Mouse (Mus musculus): Measurements from ENCODE around the gene Atp6v0b. TPM values are rescaled to one million over a fixed set of nuclear protein-coding genes. Genes with fewer than 3 reads are reported as not detected.

Atp6v0b gene
- polyA plus RNA-seq, 1 experiment from 2014 or later, result 531 TPM

DNA sequence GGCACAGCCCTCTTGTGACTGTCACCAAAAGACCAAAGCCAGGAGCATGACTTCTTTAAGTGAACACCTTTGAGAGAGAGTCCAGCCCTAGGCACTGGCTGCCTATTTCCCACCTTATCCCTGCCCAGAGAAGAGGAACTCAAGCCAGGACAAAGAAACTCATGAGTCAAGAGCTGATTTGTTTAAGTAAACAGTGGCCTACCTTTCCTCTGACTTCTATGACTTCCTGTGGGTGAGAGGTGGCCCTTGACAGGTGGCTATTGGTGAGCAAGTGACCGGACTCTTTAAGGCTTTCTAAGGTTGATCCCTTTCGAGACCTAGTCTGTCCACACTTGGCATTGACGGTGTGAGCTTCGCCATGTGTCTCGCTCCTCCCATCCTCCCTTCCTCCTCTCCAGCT lies 46.3 kb downstream of the Atp6v0b start:
- Histone ChIP-seq H3K9me3 (ENCODE audit: control insufficient read depth, low read length) (no peaks in the 10 kb centered on the region), H3K36me3 (ENCODE audit: control insufficient read depth, insufficient read depth) (no peaks in the 10 kb centered on the region), H3K27me3 (replicated peaks; ENCODE audit: control insufficient read depth, insufficient read depth, low read length) (no peaks in the 10 kb centered on the region), H3K4me1 (replicated peaks; ENCODE audit: control insufficient read depth, insufficient read depth, low read length) (no peaks in the 10 kb centered on the region), H3K4me3 (replicated peaks; ENCODE audit: low read length) (no peak overlapping the region), H3K27ac (ENCODE audit: low read length) (no peak overlapping the region), H3K4me2 (ENCODE audit: low read length) (no peak overlapping the region), H3K9ac (replicated peaks; ENCODE audit: low read depth, low read length) (no peak overlapping the region)
- 89% methylated on average over 5 of the region's 5 CpGs for WGBS
- no peak for ATAC-seq

DNA sequence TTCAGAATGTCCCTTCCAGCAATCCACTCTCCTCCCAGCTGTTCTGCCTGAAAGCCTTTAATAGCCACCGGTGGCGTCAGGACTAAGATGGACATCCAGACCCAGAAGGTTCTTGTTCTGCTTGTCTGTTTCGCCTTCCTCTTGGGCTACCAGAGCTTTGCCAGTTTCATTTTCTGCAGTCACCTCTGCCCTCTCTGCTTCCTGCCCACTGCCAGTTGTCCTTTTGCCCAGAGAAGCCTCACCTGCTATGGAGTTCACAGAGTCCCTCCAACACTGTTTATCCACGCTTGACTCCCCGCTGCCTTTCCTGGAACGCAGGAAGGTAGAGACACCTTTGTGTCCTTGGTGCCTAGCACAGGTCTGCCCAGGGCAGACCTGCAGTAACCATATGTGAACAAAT lies 47.8 kb downstream of the Atp6v0b start:
- H3K4me3 ChIP-seq (replicated peaks; ENCODE audit: low read length), result no peak overlapping the region
- no peaks in the 10 kb centered on the region for H3K9me3 ChIP-seq (ENCODE audit: control insufficient read depth, low read length)
- whole genome bisulfite sequencing, result 79% methylated on average over 6 of the region's 6 CpGs
- H3K27me3 ChIP-seq (replicated peaks; ENCODE audit: control insufficient read depth, insufficient read depth, low read length), result no peaks in the 10 kb centered on the region
- peaks cover 10% of the 10 kb centered on the region for H3K4me1 ChIP-seq (replicated peaks; ENCODE audit: control insufficient read depth, insufficient read depth, low read length)
- H3K27ac ChIP-seq (ENCODE audit: low read length), result no peak overlapping the region
- no peak overlapping the region for H3K9ac ChIP-seq (replicated peaks; ENCODE audit: low read depth, low read length)
- ATAC-seq, result no peak
- H3K4me2 ChIP-seq (ENCODE audit: low read length), result no peak overlapping the region
- H3K36me3 ChIP-seq (ENCODE audit: control insufficient read depth, insufficient read depth), result no peaks in the 10 kb centered on the region

DNA sequence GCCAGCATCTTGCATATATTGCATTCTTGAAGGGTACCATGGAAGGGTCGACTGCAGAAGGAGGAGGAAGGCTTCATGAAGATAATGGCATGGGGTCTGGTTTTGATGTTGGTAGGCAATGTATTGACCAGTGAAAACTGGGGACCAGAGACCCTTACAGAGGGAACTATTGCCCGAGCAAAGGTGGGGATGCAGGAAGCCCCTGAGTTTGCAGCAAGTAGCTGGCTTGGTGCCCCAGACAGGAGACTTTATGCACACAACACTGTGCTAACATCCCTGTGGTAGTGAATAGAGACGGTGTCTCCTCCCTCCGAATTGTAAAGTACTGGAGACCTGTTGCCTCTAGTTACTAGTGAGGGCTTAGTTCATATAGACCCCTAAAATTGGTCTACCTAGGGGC lies 49.9 kb downstream of the Atp6v0b start:
- H3K27ac ChIP-seq (ENCODE audit: low read length), result no peak overlapping the region
- 68% methylated on average over 4 of the region's 4 CpGs for WGBS
- H3K27me3 ChIP-seq (replicated peaks; ENCODE audit: control insufficient read depth, insufficient read depth, low read length), result no peaks in the 10 kb centered on the region
- H3K4me1 ChIP-seq (replicated peaks; ENCODE audit: control insufficient read depth, insufficient read depth, low read length), result peaks cover 11% of the 10 kb centered on the region
- no peaks in the 10 kb centered on the region for H3K36me3 ChIP-seq (ENCODE audit: control insufficient read depth, insufficient read depth)
- no peak overlapping the region for H3K9ac ChIP-seq (replicated peaks; ENCODE audit: low read depth, low read length)
- H3K9me3 ChIP-seq (ENCODE audit: control insufficient read depth, low read length), result no peaks in the 10 kb centered on the region
- ATAC-seq, result no peak
- no peak overlapping the region for H3K4me2 ChIP-seq (ENCODE audit: low read length)
- no peak overlapping the region for H3K4me3 ChIP-seq (replicated peaks; ENCODE audit: low read length)

DNA sequence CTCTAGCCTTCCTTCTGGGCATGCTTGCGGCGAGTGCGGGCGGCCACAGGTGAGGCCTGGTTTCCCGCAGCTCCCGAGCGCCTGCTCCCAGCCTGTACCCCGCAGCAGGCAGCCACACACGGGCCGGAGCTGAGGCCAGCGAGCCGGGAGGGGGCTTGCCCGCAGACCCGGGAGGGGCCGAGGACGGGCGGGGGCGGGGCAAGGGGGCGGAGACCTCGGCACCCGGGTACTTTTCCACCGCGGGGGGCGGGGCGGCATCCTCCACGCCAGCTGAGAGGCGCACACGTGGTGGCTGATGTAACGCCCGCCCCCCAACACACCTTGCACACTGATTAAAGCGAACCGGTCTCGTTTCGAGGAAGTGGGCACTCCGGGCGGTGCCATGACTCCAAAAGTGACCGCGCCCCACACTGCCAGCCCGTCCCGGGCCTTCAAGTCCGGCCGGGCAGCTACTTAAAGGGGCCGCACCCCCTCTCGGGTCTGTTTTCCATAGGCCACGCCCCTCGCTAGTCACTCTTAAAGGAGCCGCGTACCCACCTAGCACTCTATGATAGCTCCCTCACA lies 50.8 kb downstream of the Atp6v0b start:
- H3K27me3 ChIP-seq (replicated peaks; ENCODE audit: control insufficient read depth, insufficient read depth, low read length), result no peaks in the 10 kb centered on the region
- peak overlapping the region; percentile 77 for H3K27ac ChIP-seq (ENCODE audit: low read length)
- H3K4me3 ChIP-seq (replicated peaks; ENCODE audit: low read length), result peak overlapping the region; percentile 79
- H3K4me2 ChIP-seq (ENCODE audit: low read length), result peak overlapping the region; percentile 98
- peak overlapping the region; percentile 79 for H3K9ac ChIP-seq (replicated peaks; ENCODE audit: low read depth, low read length)
- peak; percentile 92 for ATAC-seq
- no peaks in the 10 kb centered on the region for H3K36me3 ChIP-seq (ENCODE audit: control insufficient read depth, insufficient read depth)
- H3K9me3 ChIP-seq (ENCODE audit: control insufficient read depth, low read length), result no peaks in the 10 kb centered on the region
- H3K4me1 ChIP-seq (replicated peaks; ENCODE audit: control insufficient read depth, insufficient read depth, low read length), result peaks cover 11% of the 10 kb centered on the region
- WGBS, result under 1% methylated on average over 45 of the region's 48 CpGs

DNA sequence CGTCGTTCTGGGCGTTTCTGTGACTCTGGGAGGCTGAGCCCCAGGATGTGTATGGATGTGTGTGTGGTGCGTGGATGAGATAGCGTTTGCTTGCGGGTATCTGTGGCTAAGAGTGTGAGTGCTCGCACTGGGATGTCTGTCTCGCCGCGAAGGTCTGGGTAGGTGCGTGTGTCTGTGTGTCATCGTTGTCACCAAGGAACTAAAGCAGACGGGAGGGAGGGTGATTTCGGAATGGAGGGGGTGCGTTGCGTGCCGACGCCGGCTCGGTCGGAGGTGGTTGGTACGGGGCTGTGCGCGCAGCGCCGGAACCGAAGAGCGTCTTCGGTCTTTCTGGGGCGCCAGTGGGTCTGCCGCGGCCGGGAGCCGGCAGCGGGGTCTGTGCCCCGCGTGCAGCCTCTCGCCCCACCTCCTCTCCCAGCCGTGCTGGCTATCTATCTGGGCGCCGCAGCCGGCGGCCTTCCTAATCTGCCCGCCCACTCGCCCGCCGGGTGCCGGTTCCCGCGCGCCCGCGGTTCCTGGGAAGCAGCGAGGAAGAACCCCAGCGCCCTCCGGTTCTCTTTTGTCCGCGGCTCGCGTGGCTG lies 51.5 kb downstream of the Atp6v0b start:
- Histone ChIP-seq H3K4me2 (ENCODE audit: low read length) (peak overlapping the region; percentile 98), H3K27ac (ENCODE audit: low read length) (peak overlapping the region; percentile 77), H3K9me3 (ENCODE audit: control insufficient read depth, low read length) (no peaks in the 10 kb centered on the region), H3K9ac (replicated peaks; ENCODE audit: low read depth, low read length) (peak overlapping the region; percentile 79), H3K4me3 (replicated peaks; ENCODE audit: low read length) (peak overlapping the region; percentile 79), H3K27me3 (replicated peaks; ENCODE audit: control insufficient read depth, insufficient read depth, low read length) (no peaks in the 10 kb centered on the region), H3K4me1 (replicated peaks; ENCODE audit: control insufficient read depth, insufficient read depth, low read length) (peaks cover 11% of the 10 kb centered on the region), H3K36me3 (ENCODE audit: control insufficient read depth, insufficient read depth) (no peaks in the 10 kb centered on the region)
- peak; percentile 22 for ATAC-seq
- 0% methylated on average over 60 of the region's 60 CpGs for WGBS

DNA sequence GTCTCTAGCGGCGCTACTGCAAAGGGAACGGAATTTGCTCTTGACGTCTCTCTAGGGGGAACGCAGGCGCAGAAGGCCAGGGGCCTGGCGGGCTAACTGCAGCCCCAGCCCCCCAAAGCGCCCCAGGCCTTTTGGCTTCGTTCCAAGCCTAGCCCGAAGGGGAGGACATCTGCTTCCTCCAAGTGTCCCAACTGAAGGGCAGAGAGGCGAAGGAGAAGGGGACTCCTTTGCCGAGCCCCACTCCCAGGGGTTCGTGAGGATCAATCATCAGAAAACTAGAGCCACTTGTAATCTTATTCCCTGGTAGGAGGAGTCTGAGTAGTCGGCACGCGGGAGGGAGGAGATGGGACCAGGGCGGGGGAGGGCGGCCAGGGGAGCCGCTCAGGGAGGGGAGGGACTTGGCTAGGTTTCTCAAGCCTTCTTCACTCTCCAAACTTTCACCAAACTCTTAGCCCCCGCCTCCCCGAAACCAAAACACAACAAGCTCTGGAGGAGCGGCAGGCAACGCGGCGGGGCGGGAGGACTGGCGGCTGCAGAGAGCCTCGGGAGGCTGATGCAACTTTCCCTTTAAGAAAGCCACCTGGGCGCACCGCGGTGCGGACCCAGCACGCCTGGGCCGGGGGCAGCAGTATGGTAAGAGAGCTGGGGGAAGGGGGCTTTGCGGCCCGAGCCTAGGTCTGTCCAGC lies 52.1 kb downstream of the Atp6v0b start:
- ATAC-seq, result peak; percentile 37
- peak overlapping the region; percentile 98 for H3K4me2 ChIP-seq (ENCODE audit: low read length)
- peaks cover 12% of the 10 kb centered on the region for H3K4me1 ChIP-seq (replicated peaks; ENCODE audit: control insufficient read depth, insufficient read depth, low read length)
- peak overlapping the region; percentile 79 for H3K9ac ChIP-seq (replicated peaks; ENCODE audit: low read depth, low read length)
- peak overlapping the region; percentile 79 for H3K4me3 ChIP-seq (replicated peaks; ENCODE audit: low read length)
- peak overlapping the region; percentile 77 for H3K27ac ChIP-seq (ENCODE audit: low read length)
- WGBS, result under 1% methylated on average over 32 of the region's 36 CpGs
- H3K9me3 ChIP-seq (ENCODE audit: control insufficient read depth, low read length), result no peaks in the 10 kb centered on the region
- no peaks in the 10 kb centered on the region for H3K36me3 ChIP-seq (ENCODE audit: control insufficient read depth, insufficient read depth)
- H3K27me3 ChIP-seq (replicated peaks; ENCODE audit: control insufficient read depth, insufficient read depth, low read length), result no peaks in the 10 kb centered on the region

DNA sequence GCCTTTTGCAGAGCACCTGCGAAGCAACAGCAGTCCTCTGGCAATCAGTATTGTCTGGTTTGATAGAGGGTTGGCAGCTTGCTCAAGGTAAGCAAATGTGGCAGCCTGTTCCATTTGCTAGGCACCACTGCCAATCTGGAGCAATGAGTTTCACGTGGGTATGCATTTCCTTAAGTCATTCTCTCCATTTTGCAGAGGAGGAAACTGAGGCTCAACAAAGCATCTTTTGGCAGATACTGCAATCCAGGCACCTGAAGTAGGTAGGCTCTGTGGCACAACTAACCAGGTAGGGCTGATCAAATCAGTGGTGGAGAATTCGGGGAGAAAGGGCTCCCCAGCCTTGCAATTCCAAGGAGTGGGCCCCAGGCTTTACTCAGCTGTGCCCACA lies 52.7 kb downstream of the Atp6v0b start, which contains the start of gene Slc6a9:
Gene Slc6a9 (plus strand): TSS at position 50 of the 388 bp plus-strand sequence.
- peak within 1 kb of the TSS; percentile 79 for H3K9ac ChIP-seq (replicated peaks; ENCODE audit: low read depth, low read length)
- H3K4me1 ChIP-seq (replicated peaks; ENCODE audit: control insufficient read depth, insufficient read depth, low read length), result peaks cover 17% of the 10 kb centered on the region
- no peaks in the 10 kb centered on the region for H3K9me3 ChIP-seq (ENCODE audit: control insufficient read depth, low read length)
- ATAC-seq, result no peak
- peak within 1 kb of the TSS; percentile 77 for H3K27ac ChIP-seq (ENCODE audit: low read length)
- 21% methylated on average over 3 of the region's 3 CpGs for WGBS
- peak within 1 kb of the TSS; percentile 79 for H3K4me3 ChIP-seq (replicated peaks; ENCODE audit: low read length)
- H3K4me2 ChIP-seq (ENCODE audit: low read length), result peak within 1 kb of the TSS; percentile 98
- H3K36me3 ChIP-seq (ENCODE audit: control insufficient read depth, insufficient read depth), result no peaks in the 10 kb centered on the region
- H3K27me3 ChIP-seq (replicated peaks; ENCODE audit: control insufficient read depth, insufficient read depth, low read length), result no peaks in the 10 kb centered on the region

Other genes with a start within 250 kb of the Atp6v0b start
- gene Dmap1, start 205.1 kb downstream of the Atp6v0b start, polyA plus RNA-seq (2015; fragmentation: Nextera tagmentation; extraction: Ambion mirVana), result 80.1 and 80.4 TPM in 2 replicates
- gene Gm12845, start 162.9 kb downstream of the Atp6v0b start, polyA plus RNA-seq (2015; fragmentation: Nextera tagmentation; extraction: Ambion mirVana), result not detected in 2 replicates
- not detected in 2 replicates for gene Klf17, start 121.7 kb downstream of the Atp6v0b start, polyA plus RNA-seq (2015; fragmentation: Nextera tagmentation; extraction: Ambion mirVana)
- 12.0 and 16.2 TPM in 2 replicates for gene Slc6a9, start 52.8 kb downstream of the Atp6v0b start, polyA plus RNA-seq (2015; fragmentation: Nextera tagmentation; extraction: Ambion mirVana)
- gene Ccdc24, start 14.8 kb downstream of the Atp6v0b start, polyA plus RNA-seq (2015; fragmentation: Nextera tagmentation; extraction: Ambion mirVana), result 2.0 and 2.4 TPM in 2 replicates
- 47.8 and 47.9 TPM in 2 replicates for gene B4galt2, start 3.8 kb downstream of the Atp6v0b start, polyA plus RNA-seq (2015; fragmentation: Nextera tagmentation; extraction: Ambion mirVana)
- gene Dph2, start 4.7 kb upstream of the Atp6v0b start, polyA plus RNA-seq (2015; fragmentation: Nextera tagmentation; extraction: Ambion mirVana), result 29.8 and 30.1 TPM in 2 replicates
- gene Ipo13, start 27.7 kb upstream of the Atp6v0b start, polyA plus RNA-seq (2015; fragmentation: Nextera tagmentation; extraction: Ambion mirVana), result 74.3 and 79.9 TPM in 2 replicates
- 0.11 and 0.48 TPM in 2 replicates for gene Artn, start 42.4 kb upstream of the Atp6v0b start, polyA plus RNA-seq (2015; fragmentation: Nextera tagmentation; extraction: Ambion mirVana)
- 12.6 and 14.1 TPM in 2 replicates for gene St3gal3, start 247.6 kb upstream of the Atp6v0b start, polyA plus RNA-seq (2015; fragmentation: Nextera tagmentation; extraction: Ambion mirVana)

All from forebrain, embryonic 16.5 days (tissue).